Mouse (Mus musculus): Measurements from ENCODE around the gene Prkd3. TPM values are rescaled to one million over a fixed set of nuclear protein-coding genes. Genes with fewer than 3 reads are reported as not detected.

The Prkd3 gene
- polyA plus RNA-seq (2017; shearing (Covaris generic)), result 39.8 TPM

DNA sequence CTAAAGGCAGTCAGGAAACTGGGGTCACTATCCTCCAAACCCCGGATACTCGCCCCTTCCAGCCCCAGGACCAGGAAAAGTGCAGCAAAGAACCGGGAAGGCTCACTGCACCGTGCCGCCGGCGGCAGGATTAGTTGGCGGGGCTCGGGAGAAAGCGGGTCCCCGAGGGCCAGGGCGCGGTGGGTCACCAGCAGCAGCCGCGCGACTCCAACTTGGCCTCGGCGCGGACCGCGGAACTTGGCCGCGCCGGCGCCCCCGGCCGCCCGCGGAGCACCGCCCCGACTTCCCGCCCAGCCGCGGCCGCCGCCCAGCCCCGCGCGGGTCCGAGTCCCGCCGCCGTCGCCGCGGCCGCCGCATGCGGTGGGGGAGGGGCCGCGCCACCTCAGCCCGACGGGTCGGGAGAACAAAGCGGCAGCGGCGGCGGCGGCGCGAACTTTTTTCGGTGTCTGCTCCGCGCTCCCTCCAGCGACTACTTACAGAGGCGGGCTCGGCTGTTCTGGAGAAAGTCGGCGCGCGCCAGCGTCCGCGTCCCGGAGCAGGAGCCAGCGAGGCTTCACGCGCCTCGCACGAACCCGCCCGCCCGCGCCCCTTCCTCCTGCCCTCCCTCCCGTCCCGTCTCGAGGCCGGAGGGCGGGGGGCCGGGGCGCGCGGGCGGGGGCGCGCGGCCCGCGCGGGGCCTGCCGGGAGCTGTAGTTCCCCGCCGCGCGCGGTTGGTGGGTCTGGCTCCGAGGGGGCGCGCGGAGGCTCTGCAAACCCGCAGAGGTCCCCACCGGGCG is at the start of gene Prkd3:
Gene Prkd3, minus strand, starts transcription at position 609 of the 776 bp plus-strand sequence.

DNA sequence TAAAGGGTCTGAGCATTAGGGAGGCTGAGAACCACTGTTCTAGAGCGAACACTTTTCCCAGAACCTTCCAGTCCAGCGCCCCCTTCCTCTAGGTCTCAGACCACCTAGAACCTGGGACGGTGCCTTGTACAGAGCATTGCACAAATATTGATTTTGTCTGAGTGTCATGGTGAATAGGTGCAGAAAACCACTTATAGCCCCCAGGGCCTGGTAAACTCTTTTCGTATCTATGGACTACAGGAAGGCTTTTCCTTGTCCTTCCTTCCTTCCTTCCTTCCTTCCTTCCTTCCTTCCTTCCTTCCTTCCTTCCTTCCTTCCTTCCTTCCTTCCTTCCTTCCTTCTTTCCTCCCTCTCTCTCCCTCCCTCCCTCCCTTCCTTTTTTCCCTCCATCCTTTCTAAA is 31.0 kb upstream of the Prkd3 start, which contains the start of gene Qpct:
Gene Qpct, plus strand, starts transcription at position 301 of the 400 bp plus-strand sequence.

DNA sequence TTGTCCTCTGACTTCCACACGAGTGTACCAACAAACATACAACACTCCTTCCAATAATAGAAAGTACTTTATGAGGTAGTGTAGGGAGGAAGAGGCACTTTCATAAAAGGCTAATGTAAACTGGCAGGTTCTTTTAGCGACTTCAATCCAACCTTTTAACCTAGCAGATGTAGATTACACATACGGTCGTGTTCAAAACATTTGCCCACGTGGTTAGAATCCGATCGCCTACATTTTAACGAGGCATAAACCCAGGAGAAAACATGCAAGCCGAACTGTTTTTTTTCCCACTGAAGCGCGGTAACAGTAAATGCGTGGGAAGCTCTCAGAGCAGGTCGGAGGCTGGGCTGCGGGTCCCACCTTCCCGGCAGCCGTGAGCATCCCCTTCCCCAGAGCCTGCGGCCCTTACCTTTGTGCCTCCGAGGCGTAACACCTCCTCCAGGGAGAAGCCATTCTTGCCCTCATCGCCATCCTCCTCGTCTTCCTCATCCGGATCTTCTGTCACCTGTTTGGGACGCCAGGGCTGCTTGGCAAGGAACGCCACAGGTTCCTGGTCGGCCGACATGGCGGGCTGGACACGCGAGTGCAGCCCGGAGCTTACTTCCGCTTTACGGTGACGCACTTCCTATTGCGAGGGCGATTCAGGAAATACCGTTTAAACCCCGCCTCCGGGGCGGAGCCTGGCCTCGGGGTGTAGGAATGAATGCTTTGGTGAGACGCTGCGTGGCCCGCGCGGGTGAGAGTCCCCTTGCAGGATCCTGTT is 84.0 kb downstream of the Prkd3 start, which contains the start of the genes Cebpz and Ndufaf7:
Gene Cebpz, minus strand, starts transcription at position 601 of the 763 bp plus-strand sequence.
Gene Ndufaf7, plus strand, starts transcription at position 671 of the 763 bp plus-strand sequence.

DNA sequence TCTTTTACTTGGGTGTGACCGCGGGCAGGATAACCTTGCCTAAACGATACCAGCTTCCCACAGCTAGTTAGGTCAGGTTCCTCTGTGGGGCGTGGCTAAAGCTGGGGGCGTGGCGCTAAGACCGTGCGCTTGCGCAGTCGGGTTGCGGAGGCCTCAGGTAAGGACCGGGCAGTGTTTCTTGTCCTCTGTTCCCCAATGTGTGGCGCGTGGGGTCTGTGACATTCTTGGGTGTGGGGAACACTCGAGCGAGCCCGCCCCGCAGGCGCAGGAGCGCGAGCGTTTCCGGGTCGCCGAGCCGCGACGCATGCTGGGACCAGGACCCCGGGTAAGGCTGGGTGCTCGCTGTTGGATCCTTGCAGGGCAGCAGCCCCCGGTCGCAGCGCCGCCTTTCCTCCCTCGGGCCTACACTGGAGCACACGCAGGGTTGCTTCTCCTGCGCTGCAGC is 104.2 kb downstream of the Prkd3 start, which contains the start of gene Cebpzos:
Gene Cebpzos, plus strand, starts transcription at position 132 of the 445 bp plus-strand sequence.

GRCm38 (mm10) chr17:78906892-78907291 is 113.7 kb downstream of the Prkd3 start, which contains the start of gene Sult6b1:
Gene Sult6b1, minus strand, starts transcription at chr17:78906992.

Other genes with a start within 250 kb of the Prkd3 start
- gene Heatr5b, start 185.5 kb downstream of the Prkd3 start, polyA plus RNA-seq (2017; shearing (Covaris generic)), result 26.9 TPM
- gene Gpatch11, start 185.2 kb downstream of the Prkd3 start, polyA plus RNA-seq (2017; shearing (Covaris generic)), result 44.5 TPM
- gene Eif2ak2, start 138.2 kb downstream of the Prkd3 start, polyA plus RNA-seq (2017; shearing (Covaris generic)), result 3.4 TPM
- not detected for gene Sult6b1, start 113.8 kb downstream of the Prkd3 start, polyA plus RNA-seq (2017; shearing (Covaris generic))
- gene Cebpzos, start 104.3 kb downstream of the Prkd3 start, polyA plus RNA-seq (2017; shearing (Covaris generic)), result 14.5 TPM
- 129 TPM for gene Cebpz, start 83.8 kb downstream of the Prkd3 start, polyA plus RNA-seq (2017; shearing (Covaris generic))
- 20.2 TPM for gene Ndufaf7, start 83.7 kb downstream of the Prkd3 start, polyA plus RNA-seq (2017; shearing (Covaris generic))
- gene Qpct, start 31.1 kb upstream of the Prkd3 start, polyA plus RNA-seq (2017; shearing (Covaris generic)), result 5.2 TPM

All from naive thymus-derived CD4-positive, alpha-beta T cell, adult 5 months (primary cell).